Mouse (Mus musculus) hindbrain, embryonic 11.5 days (tissue): Measurements from ENCODE around the gene Pip5kl1. TPM values are rescaled to one million over a fixed set of nuclear protein-coding genes. Genes with fewer than 3 reads are reported as not detected.

ENCODE experiments used
- ATAC-seq: fragments of 200-750 bp; cut with Nextera tagmentation; 2 replicates; pipeline ENCODE4 v1.8.0; 2017; ENCODE audit warnings: mild to moderate bottlenecking, moderate TSS enrichment, moderate library complexity; ENCODE audit not compliant: low FRiP score
- DNase-seq: peaks from one replicate; pipeline ENCODE4 v3.0.0-alpha.2; 2015; ENCODE audit warnings: low spot score
- H3K27ac ChIP-seq: fragments of 300-500 bp; sonication (generic); 2 replicates; pipeline ENCODE4 v1.5.1; 2014; ENCODE audit warnings: mild to moderate bottlenecking, low read depth, low read length
- H3K27me3 ChIP-seq: fragments of 300-500 bp; sonication (generic); 2 replicates; pipeline ENCODE4 v1.6.1; 2014; ENCODE audit warnings: mild to moderate bottlenecking, low read length, moderate library complexity, mixed read lengths; ENCODE audit not compliant: control insufficient read depth, insufficient read depth
- H3K36me3 ChIP-seq: fragments of 300-500 bp; sonication (generic); 2 replicates; pipeline ENCODE4 v1.6.1; 2014; ENCODE audit warnings: mild to moderate bottlenecking, low read length, moderate library complexity, mixed read lengths; ENCODE audit not compliant: control insufficient read depth, insufficient read depth
- H3K4me1 ChIP-seq: fragments of 300-500 bp; sonication (generic); replicated peaks from 2 replicates; pipeline ENCODE4 v1.6.1; 2014; ENCODE audit warnings: low read length, mixed read lengths; ENCODE audit not compliant: control insufficient read depth, insufficient read depth
- H3K4me2 ChIP-seq: fragments of 300-500 bp; sonication (generic); replicated peaks from 2 replicates; pipeline ENCODE4 v1.6.1; 2014; ENCODE audit warnings: mild to moderate bottlenecking, low read depth, low read length
- H3K4me3 ChIP-seq: fragments of 300-500 bp; sonication (generic); 2 replicates; pipeline ENCODE4 v1.5.1; 2014; ENCODE audit warnings: low read depth, low read length
- H3K9ac ChIP-seq: fragments of 300-500 bp; sonication (generic); 2 replicates; pipeline ENCODE4 v1.6.1; 2014; ENCODE audit warnings: low read depth, low read length
- H3K9me3 ChIP-seq: fragments of 300-500 bp; sonication (generic); 2 replicates; pipeline ENCODE4 v1.6.1; 2016; ENCODE audit warnings: low read length; ENCODE audit not compliant: control insufficient read depth
- WGBS: fragments of 180-500 bp; shearing (Covaris S2); extraction: QIAGEN DNeasy Blood & Tissue Kit; methylation state at CpG from one replicate; pipeline ENCODE4 v1.1.7; 2014; 5-methylcytosine and 5-hydroxymethylcytosine counted together
- polyA plus RNA-seq: library from polyadenylated mRNA; unstranded; fragments of >200 nt; fragmentation: Nextera tagmentation; extraction: Ambion mirVana; gene quantifications from 2 replicates; pipeline ENCODE4 v1.2.1, GENCODE M21; 2014

Gene Pip5kl1
- polyA plus RNA-seq, 1 experiment from 2014 or later: 2.1 TPM

DNA sequence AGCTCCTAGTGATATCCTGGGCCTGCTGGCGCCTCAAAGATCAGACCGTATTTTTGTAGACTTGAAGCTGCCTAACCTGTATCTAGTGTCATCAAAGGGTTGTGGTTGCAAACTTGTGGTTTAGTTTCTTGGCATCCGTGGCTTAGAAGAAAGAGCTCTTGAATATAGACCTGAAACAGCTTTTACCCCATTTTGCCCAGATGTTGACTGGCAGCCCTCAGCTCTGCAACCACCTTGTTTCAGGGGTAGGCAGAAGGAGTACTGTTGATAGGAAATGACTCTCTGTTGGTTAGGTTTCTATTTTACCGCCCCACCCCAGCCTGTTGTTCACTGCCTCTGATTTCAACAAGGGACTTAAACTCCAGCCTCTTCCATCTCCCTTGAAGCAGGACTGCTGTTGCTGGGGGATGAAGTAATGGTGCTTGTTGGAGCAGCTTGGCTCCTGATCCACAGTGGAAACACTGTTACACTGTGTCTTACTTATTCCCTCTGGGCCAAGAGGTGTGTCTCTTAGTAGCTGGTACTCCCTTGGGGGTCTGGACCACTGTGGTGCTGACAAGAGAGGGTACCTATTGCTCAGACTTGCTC is 32.5 kb upstream of the Pip5kl1 start:
- no peak for DNase-seq
- H3K4me1 ChIP-seq: peaks cover 10% of the 10 kb centered on the region

DNA sequence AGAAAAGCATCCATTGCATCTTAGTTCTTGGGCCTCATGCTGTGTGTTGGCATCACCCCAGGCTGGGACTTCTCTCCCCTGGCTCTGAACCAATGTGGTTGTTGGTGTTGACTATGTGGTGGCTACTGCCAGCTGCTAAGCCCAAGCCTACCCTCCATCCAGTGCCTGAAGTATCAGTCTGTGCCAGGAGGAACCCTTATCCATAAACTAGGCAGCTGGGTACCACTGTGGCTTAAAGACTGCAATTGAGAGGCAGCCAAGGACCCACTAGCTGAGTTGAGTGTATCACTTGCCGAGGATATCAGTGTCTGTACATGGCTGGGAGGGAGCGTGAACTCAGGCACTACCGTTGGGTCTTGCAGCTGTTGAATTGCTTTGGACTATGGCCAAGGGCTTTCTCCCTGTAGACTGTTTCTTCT is 31.6 kb upstream of the Pip5kl1 start:
- Histone ChIP-seq H3K4me2 (no peak overlapping the region), H3K9ac (no peak overlapping the region), H3K36me3 (no peaks in the 10 kb centered on the region), H3K4me3 (no peak overlapping the region), H3K27me3 (no peaks in the 10 kb centered on the region), H3K27ac (no peak overlapping the region), H3K9me3 (no peaks in the 10 kb centered on the region), H3K4me1 (peaks cover under 1% of the 10 kb centered on the region)
- 94% methylated on average over 3 of the region's 3 CpGs for WGBS
- no peak for ATAC-seq
- DNase-seq: no peak

More for the DNA sequence above, 32.5 kb upstream of the Pip5kl1 start:
- Histone ChIP-seq H3K27me3 (no peaks in the 10 kb centered on the region), H3K9ac (no peak overlapping the region), H3K9me3 (no peaks in the 10 kb centered on the region), H3K4me2 (no peak overlapping the region), H3K36me3 (no peaks in the 10 kb centered on the region), H3K27ac (no peak overlapping the region), H3K4me3 (no peak overlapping the region)
- 92% methylated on average over 4 of the region's 4 CpGs for WGBS
- ATAC-seq: no peak

DNA sequence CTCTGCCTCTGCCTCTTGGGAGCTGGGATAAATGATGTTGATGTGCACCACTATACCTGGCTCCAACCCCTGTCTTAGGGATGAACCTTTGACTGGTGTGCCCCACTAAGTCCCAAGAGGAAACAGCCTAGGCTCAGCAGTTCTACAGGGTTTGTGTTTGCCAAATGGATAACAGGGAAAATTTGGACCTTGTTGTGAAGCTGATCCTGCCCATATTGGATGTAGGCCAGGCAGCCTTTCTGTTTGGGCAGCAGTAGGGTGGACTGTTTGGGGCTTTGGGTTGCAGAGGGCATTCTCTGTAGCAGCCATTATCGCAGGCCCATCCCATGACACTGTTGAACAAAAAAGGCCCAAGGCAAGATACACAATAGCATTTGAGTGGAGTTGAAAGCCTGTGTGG is 27.6 kb upstream of the Pip5kl1 start:
- no peak overlapping the region for H3K4me3 ChIP-seq
- no peaks in the 10 kb centered on the region for H3K9me3 ChIP-seq
- WGBS: 93% methylated on average over 1 of the region's 1 CpGs
- H3K27ac ChIP-seq: no peak overlapping the region
- DNase-seq (no peak), ATAC-seq (no peak)
- H3K4me2 ChIP-seq: no peak overlapping the region
- no peaks in the 10 kb centered on the region for H3K27me3 ChIP-seq
- no peaks in the 10 kb centered on the region for H3K36me3 ChIP-seq
- H3K4me1 ChIP-seq: no peaks in the 10 kb centered on the region
- no peak overlapping the region for H3K9ac ChIP-seq

DNA sequence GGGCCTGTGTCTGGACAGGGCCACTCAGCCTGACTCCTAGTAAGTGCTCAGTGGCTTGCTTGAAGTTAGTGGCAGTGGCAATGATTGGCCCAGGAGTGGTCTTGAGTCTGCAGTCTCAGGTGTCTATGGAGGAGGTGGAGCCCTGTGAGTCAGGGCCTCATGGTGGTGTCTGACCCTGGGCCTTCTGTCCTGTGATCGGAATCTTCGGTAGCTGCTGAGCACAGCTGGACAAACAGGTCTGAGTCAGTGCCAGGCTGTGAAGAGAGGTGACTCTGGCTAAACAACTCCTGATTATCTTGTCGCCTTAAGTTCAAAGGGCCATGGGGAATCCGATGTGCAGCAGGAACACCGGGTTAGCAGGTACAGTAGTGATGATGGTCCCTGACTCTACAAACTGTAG is 27.2 kb upstream of the Pip5kl1 start:
- H3K9me3 ChIP-seq: no peaks in the 10 kb centered on the region
- ATAC-seq (no peak), DNase-seq (no peak)
- 88% methylated on average over 5 of the region's 5 CpGs for WGBS
- no peaks in the 10 kb centered on the region for H3K4me1 ChIP-seq
- no peak overlapping the region for H3K9ac ChIP-seq
- no peak overlapping the region for H3K27ac ChIP-seq
- H3K4me3 ChIP-seq: no peak overlapping the region
- no peaks in the 10 kb centered on the region for H3K27me3 ChIP-seq
- H3K4me2 ChIP-seq: no peak overlapping the region
- no peaks in the 10 kb centered on the region for H3K36me3 ChIP-seq

DNA sequence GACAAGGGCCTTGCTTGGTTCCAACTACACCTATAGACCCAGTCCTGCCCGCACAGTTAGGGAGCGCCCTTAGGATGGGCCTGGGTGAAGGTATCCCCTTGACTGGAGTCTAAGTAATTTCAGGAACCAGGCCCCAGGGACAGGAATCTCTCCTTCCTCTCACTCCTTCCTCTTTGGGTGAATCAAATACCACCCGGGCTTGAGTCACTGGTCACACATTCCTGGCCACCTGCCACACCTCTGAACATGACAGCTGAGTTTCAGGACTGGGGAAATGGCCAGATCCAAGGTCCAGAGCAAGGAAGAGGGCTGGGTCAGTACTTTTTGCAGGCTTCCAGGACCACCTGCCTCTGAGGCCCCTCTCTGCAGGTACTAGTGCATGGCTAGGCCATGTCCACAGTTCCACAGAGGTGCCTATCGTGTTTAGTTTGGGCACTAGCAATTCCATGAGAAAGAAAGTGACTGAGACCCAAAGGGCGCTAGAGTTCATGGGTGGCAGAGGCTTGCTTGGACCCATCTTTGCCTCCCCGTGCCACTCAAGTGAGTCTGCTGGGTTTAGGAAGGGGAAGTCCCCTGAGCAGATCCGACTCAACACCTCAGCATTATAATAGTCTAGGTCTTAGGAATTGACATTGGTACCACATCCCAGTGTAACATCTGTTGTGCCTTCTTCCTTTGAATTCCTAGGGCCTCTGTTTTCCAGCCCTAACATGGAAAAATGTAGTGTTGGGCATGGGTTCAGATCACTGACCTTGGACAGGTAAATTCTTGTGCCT is 26.4 kb upstream of the Pip5kl1 start:
- WGBS: 92% methylated on average over 7 of the region's 7 CpGs
- ATAC-seq (no peak), DNase-seq (no peak)
- Histone ChIP-seq H3K4me1 (no peaks in the 10 kb centered on the region), H3K9ac (no peak overlapping the region), H3K27ac (no peak overlapping the region), H3K27me3 (no peaks in the 10 kb centered on the region), H3K4me2 (no peak overlapping the region), H3K36me3 (no peaks in the 10 kb centered on the region), H3K9me3 (no peaks in the 10 kb centered on the region), H3K4me3 (no peak overlapping the region)

DNA sequence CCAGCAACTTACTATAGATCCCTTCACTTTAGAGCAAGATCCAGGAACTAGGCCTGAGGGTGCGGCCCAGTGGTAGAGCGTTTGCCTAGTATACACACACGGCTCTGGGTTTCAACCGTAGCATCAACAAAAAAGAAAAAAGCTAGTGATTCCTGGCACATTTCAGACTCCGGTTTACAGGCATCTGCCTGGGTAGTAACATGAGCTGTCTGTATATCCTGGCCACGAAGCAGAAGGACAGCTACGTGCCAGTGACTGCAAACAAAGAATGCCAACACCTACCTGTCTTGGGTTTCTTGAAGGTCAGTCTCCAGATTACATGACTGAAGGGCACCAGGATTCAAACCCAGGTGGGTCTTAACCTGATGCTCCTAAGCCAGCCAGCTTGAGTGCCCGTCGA is 25.4 kb upstream of the Pip5kl1 start:
- WGBS: 89% methylated on average over 9 of the region's 9 CpGs
- DNase-seq (no peak), ATAC-seq (no peak)
- no peaks in the 10 kb centered on the region for H3K4me1 ChIP-seq
- H3K4me2 ChIP-seq: no peak overlapping the region
- H3K36me3 ChIP-seq: no peaks in the 10 kb centered on the region
- H3K27ac ChIP-seq: no peak overlapping the region
- no peaks in the 10 kb centered on the region for H3K27me3 ChIP-seq
- no peak overlapping the region for H3K9ac ChIP-seq
- no peak overlapping the region for H3K4me3 ChIP-seq
- H3K9me3 ChIP-seq: no peaks in the 10 kb centered on the region

DNA sequence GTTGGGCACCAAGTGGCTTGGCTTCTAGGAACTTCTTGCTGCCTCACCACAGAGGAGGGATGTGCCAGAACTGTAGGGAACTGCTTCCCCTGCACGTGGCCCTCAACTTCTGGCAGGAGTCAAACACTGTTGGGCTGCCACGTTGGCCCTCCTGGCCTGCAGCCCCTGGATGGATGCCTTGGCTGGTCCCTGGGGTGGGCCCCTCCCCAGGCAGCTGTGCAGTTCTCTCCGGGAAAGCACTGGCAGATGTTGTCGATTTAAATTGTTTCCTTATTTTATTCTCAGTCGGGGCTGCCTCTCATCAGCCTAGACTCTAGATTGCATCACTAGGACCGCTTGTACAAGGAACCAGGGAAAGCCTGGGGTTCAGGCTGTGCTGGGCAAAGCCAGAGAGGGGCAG is 24.8 kb upstream of the Pip5kl1 start:
- H3K27me3 ChIP-seq: no peaks in the 10 kb centered on the region
- no peak overlapping the region for H3K4me3 ChIP-seq
- H3K36me3 ChIP-seq: no peaks in the 10 kb centered on the region
- no peak overlapping the region for H3K4me2 ChIP-seq
- DNase-seq: no peak
- no peak overlapping the region for H3K27ac ChIP-seq
- H3K9me3 ChIP-seq: no peaks in the 10 kb centered on the region
- H3K4me1 ChIP-seq: no peaks in the 10 kb centered on the region
- WGBS: 76% methylated on average over 6 of the region's 6 CpGs
- no peak overlapping the region for H3K9ac ChIP-seq
- no peak for ATAC-seq

DNA sequence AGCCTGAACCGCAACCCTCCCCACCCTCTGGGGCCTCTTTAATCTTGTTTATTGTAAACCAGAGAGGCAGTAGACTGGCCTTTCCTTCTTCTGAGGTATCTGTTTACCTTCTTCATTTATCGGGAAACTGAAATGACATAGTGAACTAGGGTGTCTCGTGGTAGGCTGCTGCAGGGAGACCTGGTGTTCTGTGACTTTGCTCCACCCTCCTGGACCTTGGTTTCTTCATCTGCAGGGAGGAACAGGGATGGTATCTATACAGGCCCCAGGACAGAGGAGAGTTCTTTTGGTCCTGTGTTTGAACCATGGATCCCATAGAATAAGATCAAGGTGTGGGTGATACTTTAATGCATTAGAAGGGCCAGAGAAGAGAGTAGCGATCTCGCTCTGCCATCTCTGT is 23.4 kb upstream of the Pip5kl1 start:
- DNase-seq: no peak
- H3K27me3 ChIP-seq: no peaks in the 10 kb centered on the region
- H3K4me2 ChIP-seq: no peak overlapping the region
- no peaks in the 10 kb centered on the region for H3K9me3 ChIP-seq
- H3K4me1 ChIP-seq: peaks cover 4% of the 10 kb centered on the region; the same call in 1 of the 2 replicates
- no peak overlapping the region for H3K9ac ChIP-seq
- H3K4me3 ChIP-seq: no peak overlapping the region
- no peak for ATAC-seq
- no peaks in the 10 kb centered on the region for H3K36me3 ChIP-seq
- no peak overlapping the region for H3K27ac ChIP-seq
- 87% methylated on average over 5 of the region's 5 CpGs for WGBS

DNA sequence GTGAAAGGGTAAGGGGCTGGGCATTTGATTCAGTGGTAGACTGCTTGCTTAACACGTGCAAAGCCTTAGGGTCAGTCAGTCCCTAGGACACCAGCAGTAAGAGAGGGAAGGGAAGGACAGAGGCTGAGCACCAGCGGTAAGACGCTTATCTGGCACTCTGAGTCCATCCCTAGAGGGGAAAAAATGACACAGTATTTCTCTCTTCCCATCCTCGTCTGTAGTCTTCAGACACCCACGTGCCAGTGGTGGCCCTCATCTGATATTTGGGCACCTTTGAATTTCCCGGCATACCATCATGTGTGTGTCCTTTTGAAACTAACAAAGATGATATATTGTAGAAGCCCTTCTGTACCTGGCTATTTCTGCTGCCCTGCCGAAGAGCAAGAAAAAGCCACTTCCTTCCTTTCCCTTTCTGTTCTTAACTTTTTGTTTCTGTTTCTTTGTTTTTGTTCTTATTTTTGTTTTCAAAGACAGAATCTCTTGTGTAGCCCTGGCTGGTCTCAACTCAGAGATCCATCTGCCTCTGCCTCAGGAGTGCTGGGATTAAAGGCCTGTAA is 20.9 kb upstream of the Pip5kl1 start:
- ATAC-seq (no peak), DNase-seq (no peak)
- peaks cover 8% of the 10 kb centered on the region for H3K4me1 ChIP-seq
- H3K4me2 ChIP-seq: no peak overlapping the region
- H3K9ac ChIP-seq: no peak overlapping the region
- no peaks in the 10 kb centered on the region for H3K27me3 ChIP-seq
- H3K27ac ChIP-seq: no peak overlapping the region
- H3K9me3 ChIP-seq: no peaks in the 10 kb centered on the region
- H3K36me3 ChIP-seq: no peaks in the 10 kb centered on the region
- H3K4me3 ChIP-seq: no peak overlapping the region
- 88% methylated on average over 7 of the region's 7 CpGs for whole genome bisulfite sequencing
